Mouse (Mus musculus): ENCODE data around the gene Utp4. TPM values are rescaled to one million over a fixed set of nuclear protein-coding genes. Genes with fewer than 3 reads are reported as not detected.
A peak's percentile ranks its signal among the peaks of the same experiment; 100 is the strongest.
"Not testable (repeated sequence)": the region's sequence is repeated elsewhere in the genome, so short reads cannot be mapped to it uniquely, and the experiment has no call there.

Gene Utp4
- polyA plus RNA-seq, 1 experiment from 2014 or later, result 47.0 TPM

DNA sequence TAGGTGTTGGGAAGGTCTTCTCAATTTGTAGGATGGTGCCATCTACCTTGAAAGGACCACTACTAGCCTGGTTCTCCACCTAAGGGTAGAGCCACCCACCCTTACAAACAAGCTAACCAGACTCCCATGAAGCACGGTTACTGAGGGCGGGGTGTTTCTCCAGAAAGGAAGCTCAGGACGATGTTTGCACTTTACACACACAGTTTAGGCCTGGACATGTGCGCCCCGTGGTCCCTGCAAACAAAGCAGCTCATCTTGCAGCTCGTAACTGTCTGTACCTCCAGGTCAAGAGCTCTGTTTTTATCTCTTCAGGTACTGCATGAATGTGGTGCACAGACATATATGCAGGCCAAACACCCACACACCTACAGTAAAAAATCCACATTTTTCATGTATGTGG, 13.2 kb downstream of the Utp4 start:
- WGBS, result 95% methylated on average over 6 of the region's 6 CpGs
- Histone ChIP-seq H3K36me3 (peaks cover 86% of the 10 kb centered on the region), H3K4me1 (replicated peaks) (peaks cover 4% of the 10 kb centered on the region; the same call in 1 of the 2 replicates)

DNA sequence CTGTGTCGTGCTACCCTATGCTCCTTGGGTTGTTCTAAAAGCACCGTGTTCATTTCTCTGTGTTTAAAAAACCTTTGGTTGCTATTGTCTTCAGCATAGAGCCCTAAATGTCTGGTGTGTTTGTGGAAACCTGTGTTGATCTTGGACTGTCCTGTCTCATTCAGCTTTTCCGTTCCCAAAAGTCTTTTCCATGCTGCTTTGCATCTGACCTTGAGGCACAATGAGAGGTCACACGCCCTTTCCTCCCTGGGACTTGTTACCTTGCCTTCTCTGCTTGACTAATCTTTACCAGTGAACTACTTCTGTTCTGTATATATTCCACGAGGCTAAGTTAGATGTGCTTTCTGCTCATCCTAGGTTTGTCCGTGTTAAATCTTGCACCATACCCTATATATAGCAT, 14.0 kb downstream of the Utp4 start:
- H3K9me3 ChIP-seq (replicated peaks), result no peaks in the 10 kb centered on the region
- H3K27ac ChIP-seq (ENCODE audit: poor library complexity, severe bottlenecking), result 0 out of 2 replicates have a peak overlapping the region, but pooled peaks have one; percentile 45
- no peak overlapping the region for H3K9ac ChIP-seq
- H3K4me3 ChIP-seq, result no peak overlapping the region
- H3K36me3 ChIP-seq, result peaks cover 86% of the 10 kb centered on the region
- 0 out of 2 replicates have a peak, but pooled peaks cover 4% of the 10 kb centered on the region for H3K4me1 ChIP-seq (replicated peaks)
- no peaks in the 10 kb centered on the region for H3K27me3 ChIP-seq (replicated peaks)
- H3K4me2 ChIP-seq, result no peak overlapping the region
- peak; percentile 25; the same call in 1 of the 2 replicates for ATAC-seq (ENCODE audit: insufficient number of reproducible peaks, low FRiP score)
- WGBS, result 74% methylated on average over 6 of the region's 6 CpGs

More for the DNA sequence above, 13.2 kb downstream of the Utp4 start:
- ATAC-seq (ENCODE audit: insufficient number of reproducible peaks, low FRiP score), result no peak
- H3K27me3 ChIP-seq (replicated peaks), result no peaks in the 10 kb centered on the region
- H3K4me2 ChIP-seq, result no peak overlapping the region
- H3K4me3 ChIP-seq, result no peak overlapping the region
- no peak overlapping the region for H3K9ac ChIP-seq
- H3K27ac ChIP-seq (ENCODE audit: poor library complexity, severe bottlenecking), result peak overlapping the region; percentile 45; the same call in 1 of the 2 replicates
- no peaks in the 10 kb centered on the region for H3K9me3 ChIP-seq (replicated peaks)

DNA sequence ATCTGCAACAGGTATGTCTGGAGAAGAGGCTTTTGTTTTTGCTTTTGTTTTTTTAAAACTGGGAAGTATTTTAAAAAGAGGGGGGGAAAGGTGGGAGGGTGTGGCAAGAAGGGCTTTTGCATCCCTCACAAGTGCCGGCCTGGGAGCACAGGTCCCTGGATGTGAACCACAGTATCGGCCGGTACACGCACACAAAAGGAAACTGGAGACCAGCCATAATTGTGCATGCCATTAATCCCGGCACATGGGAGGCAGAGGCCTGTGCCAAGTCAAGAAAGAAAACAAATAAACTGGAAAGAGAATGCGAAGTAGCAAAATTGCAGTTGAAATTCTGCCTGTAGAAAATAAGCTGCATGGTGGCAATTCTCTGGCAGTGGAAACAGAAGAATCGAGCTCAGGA, 14.9 kb downstream of the Utp4 start:
- Histone ChIP-seq H3K9ac (no peak overlapping the region), H3K4me1 (replicated peaks) (0 out of 2 replicates have a peak, but pooled peaks cover 4% of the 10 kb centered on the region), H3K27ac (ENCODE audit: poor library complexity, severe bottlenecking) (no peak overlapping the region), H3K36me3 (peaks cover 83% of the 10 kb centered on the region), H3K9me3 (replicated peaks) (no peaks in the 10 kb centered on the region), H3K4me3 (no peak overlapping the region), H3K27me3 (replicated peaks) (no peaks in the 10 kb centered on the region), H3K4me2 (no peak overlapping the region)
- no peak for ATAC-seq (ENCODE audit: insufficient number of reproducible peaks, low FRiP score)
- WGBS, result 92% methylated on average over 7 of the region's 7 CpGs

DNA sequence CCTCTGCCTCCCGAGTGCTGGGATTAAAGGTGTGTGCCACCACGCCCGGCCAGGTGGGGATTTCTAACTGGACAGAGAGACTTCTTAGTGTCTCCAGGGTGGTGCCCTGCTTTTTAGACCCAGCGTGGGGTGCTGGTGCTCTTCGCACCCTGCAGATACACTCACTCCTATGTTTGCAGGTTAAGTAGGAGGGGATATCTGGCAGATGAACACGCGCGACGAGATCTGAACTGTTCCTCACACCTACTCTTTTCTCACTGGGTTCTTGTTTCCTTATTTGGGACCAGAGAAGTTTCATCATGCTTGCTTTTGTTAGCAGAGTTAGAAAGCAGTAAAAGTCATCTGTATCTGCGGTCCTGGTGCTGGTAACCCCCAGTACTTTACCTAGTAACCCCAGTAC, 20.2 kb downstream of the Utp4 start:
- WGBS, result 94% methylated on average over 10 of the region's 10 CpGs

GRCm38 (mm10) chr8:106919721-106920394, 26.4 kb downstream of the Utp4 start:
- ATAC-seq (ENCODE audit: insufficient number of reproducible peaks, low FRiP score), result no peak
- Histone ChIP-seq H3K4me3 (no peak overlapping the region), H3K27me3 (replicated peaks) (no peaks in the 10 kb centered on the region), H3K4me1 (replicated peaks) (no peaks in the 10 kb centered on the region), H3K9me3 (replicated peaks) (no peaks in the 10 kb centered on the region), H3K4me2 (no peak overlapping the region), H3K36me3 (peaks cover 90% of the 10 kb centered on the region), H3K27ac (ENCODE audit: poor library complexity, severe bottlenecking) (no peak overlapping the region), H3K9ac (no peak overlapping the region)
- 93% methylated on average over 8 of the region's 8 CpGs for WGBS

More for the DNA sequence above, 20.2 kb downstream of the Utp4 start:
- Histone ChIP-seq H3K9me3 (replicated peaks) (no peaks in the 10 kb centered on the region), H3K27me3 (replicated peaks) (no peaks in the 10 kb centered on the region), H3K27ac (ENCODE audit: poor library complexity, severe bottlenecking) (no peak overlapping the region), H3K9ac (no peak overlapping the region), H3K4me3 (no peak overlapping the region), H3K4me1 (replicated peaks) (no peaks in the 10 kb centered on the region), H3K36me3 (peaks cover 82% of the 10 kb centered on the region), H3K4me2 (no peak overlapping the region)
- ATAC-seq (ENCODE audit: insufficient number of reproducible peaks, low FRiP score), result no peak

DNA sequence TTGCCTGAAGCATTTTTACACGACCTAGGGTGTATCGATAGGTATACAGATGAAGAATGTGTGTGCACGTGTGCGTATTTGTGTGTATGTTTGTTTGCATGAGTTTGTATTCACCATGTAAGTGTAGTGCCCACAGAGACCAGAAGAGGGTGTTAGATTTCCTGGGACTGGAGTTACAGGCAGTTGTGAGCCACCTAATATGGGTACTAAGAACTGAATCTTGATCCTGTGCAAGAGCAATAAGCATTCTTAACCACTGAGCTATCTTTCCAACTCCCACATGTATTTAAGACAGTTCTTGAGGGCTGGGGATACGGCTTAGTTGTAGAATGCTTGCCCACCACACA, 26.9 kb downstream of the Utp4 start:
- H3K27me3 ChIP-seq (replicated peaks), result no peaks in the 10 kb centered on the region
- H3K27ac ChIP-seq (ENCODE audit: poor library complexity, severe bottlenecking), result no peak overlapping the region
- no peaks in the 10 kb centered on the region for H3K9me3 ChIP-seq (replicated peaks)
- H3K9ac ChIP-seq, result no peak overlapping the region
- no peak for ATAC-seq (ENCODE audit: insufficient number of reproducible peaks, low FRiP score)
- peaks cover 85% of the 10 kb centered on the region for H3K36me3 ChIP-seq
- 96% methylated on average over 5 of the region's 5 CpGs for WGBS
- H3K4me1 ChIP-seq (replicated peaks), result no peaks in the 10 kb centered on the region
- no peak overlapping the region for H3K4me2 ChIP-seq
- no peak overlapping the region for H3K4me3 ChIP-seq

DNA sequence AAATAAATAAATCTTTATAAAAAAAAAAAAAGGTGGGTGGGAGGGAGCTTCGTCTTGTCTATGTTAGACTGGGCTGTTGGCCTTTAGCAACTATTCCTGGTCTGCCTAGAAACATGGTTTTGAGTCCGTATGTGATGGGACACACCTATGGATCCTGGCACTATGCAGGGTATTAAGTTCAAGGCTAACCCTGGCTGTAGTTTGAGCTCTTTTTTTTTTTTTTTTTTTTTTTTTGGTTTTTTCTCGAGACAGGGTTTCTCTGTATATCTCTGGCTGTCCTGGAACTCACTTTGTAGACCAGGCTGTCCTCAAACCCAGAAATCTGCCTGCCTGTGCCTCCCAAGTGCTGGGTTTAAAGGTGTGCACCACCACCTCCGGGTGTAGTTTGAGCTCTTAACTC, 30.6 kb downstream of the Utp4 start:
- Histone ChIP-seq H3K9me3 (replicated peaks) (no peaks in the 10 kb centered on the region), H3K36me3 (peaks cover 49% of the 10 kb centered on the region), H3K4me2 (no peak overlapping the region), H3K27ac (ENCODE audit: poor library complexity, severe bottlenecking) (no peak overlapping the region; the same call in 1 of the 2 replicates), H3K4me3 (no peak overlapping the region), H3K4me1 (replicated peaks) (no peaks in the 10 kb centered on the region), H3K27me3 (replicated peaks) (no peaks in the 10 kb centered on the region), H3K9ac (no peak overlapping the region)
- ATAC-seq (ENCODE audit: insufficient number of reproducible peaks, low FRiP score), result no peak
- WGBS, result 84% methylated on average over 4 of the region's 4 CpGs

- H3K4me1 ChIP-seq (replicated peaks), result peaks cover 6% of the 10 kb centered on the region; the same call in 1 of the 2 replicates
- H3K4me3 ChIP-seq, result no peak overlapping the region
- H3K27me3 ChIP-seq (replicated peaks), result no peaks in the 10 kb centered on the region
- no peak overlapping the region; the same call in 1 of the 2 replicates for H3K27ac ChIP-seq (ENCODE audit: poor library complexity, severe bottlenecking)
- no peak for ATAC-seq (ENCODE audit: insufficient number of reproducible peaks, low FRiP score)
- H3K36me3 ChIP-seq, result peaks cover 40% of the 10 kb centered on the region
- H3K9me3 ChIP-seq (replicated peaks), result no peaks in the 10 kb centered on the region
- 74% methylated on average over 8 of the region's 8 CpGs for WGBS
- H3K4me2 ChIP-seq, result no peak overlapping the region
- H3K9ac ChIP-seq, result no peak overlapping the region
Measured at GRCm38 (mm10) chr8:106924904-106925349, 31.5 kb downstream of the Utp4 start.

GRCm38 (mm10) chr8:106925446-106925845, 32.0 kb downstream of the Utp4 start:
- Histone ChIP-seq H3K4me3 (no peak overlapping the region), H3K9me3 (replicated peaks) (no peaks in the 10 kb centered on the region), H3K27ac (ENCODE audit: poor library complexity, severe bottlenecking) (no peak overlapping the region), H3K4me1 (replicated peaks) (peaks cover 6% of the 10 kb centered on the region; the same call in 1 of the 2 replicates), H3K9ac (no peak overlapping the region), H3K4me2 (no peak overlapping the region), H3K27me3 (replicated peaks) (no peaks in the 10 kb centered on the region), H3K36me3 (peaks cover 35% of the 10 kb centered on the region)
- WGBS, result 87% methylated on average over 4 of the region's 4 CpGs
- ATAC-seq (ENCODE audit: insufficient number of reproducible peaks, low FRiP score), result no peak

- H3K4me1 ChIP-seq (replicated peaks), result peaks cover 7% of the 10 kb centered on the region
- ATAC-seq (ENCODE audit: insufficient number of reproducible peaks, low FRiP score), result no peak
- peaks cover 19% of the 10 kb centered on the region for H3K36me3 ChIP-seq
- no peak overlapping the region for H3K4me2 ChIP-seq
- H3K27ac ChIP-seq (ENCODE audit: poor library complexity, severe bottlenecking), result no peak overlapping the region
- 57% methylated on average over 4 of the region's 4 CpGs for WGBS
- no peak overlapping the region for H3K4me3 ChIP-seq
- H3K9me3 ChIP-seq (replicated peaks), result no peaks in the 10 kb centered on the region
- no peaks in the 10 kb centered on the region for H3K27me3 ChIP-seq (replicated peaks)
- H3K9ac ChIP-seq, result no peak overlapping the region
Measured at GRCm38 (mm10) chr8:106927247-106927646, 33.8 kb downstream of the Utp4 start.

DNA sequence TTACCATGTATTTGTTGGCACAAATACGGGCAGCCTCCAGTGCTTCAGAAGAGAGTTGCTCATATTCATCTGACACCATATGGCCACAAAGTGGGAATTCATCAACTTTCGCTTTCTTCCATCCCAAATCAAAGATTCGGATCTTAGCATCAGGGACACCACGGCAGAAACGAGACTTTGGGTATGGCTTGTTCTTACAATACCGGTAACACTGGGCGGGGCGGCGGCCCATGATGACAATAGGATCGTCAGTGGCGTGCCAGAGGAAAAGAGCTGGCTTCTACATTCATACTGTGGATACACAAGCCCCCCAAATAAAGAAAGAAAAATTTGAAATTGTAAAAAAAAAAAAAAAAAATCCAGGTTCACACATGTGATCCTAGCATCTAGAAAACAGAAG, 34.7 kb downstream of the Utp4 start:
- H3K4me1 ChIP-seq (replicated peaks); H3K27ac ChIP-seq (ENCODE audit: poor library complexity, severe bottlenecking); H3K27me3 ChIP-seq (replicated peaks); H3K4me3 ChIP-seq; ATAC-seq (ENCODE audit: insufficient number of reproducible peaks, low FRiP score); H3K9ac ChIP-seq; H3K4me2 ChIP-seq; H3K9me3 ChIP-seq (replicated peaks): not testable (repeated sequence)
- WGBS, result 85% methylated on average over 11 of the region's 11 CpGs
- H3K36me3 ChIP-seq, result peaks cover 12% of the 10 kb centered on the region

Measured in heart, embryonic 12.5 days (tissue).